Comparison of ENCODE assay signal across 11 mouse cellular contexts in genomic region chr11:54775628-54776366, GRCm38 (mm10). TPM values are rescaled to one million over a fixed set of nuclear protein-coding genes. Genes with fewer than 3 reads are reported as not detected.
DNase-seq lines count a peak whose midpoint lies in the region; ATAC-seq and TF ChIP-seq lines count a peak whose summit lies in the region.
"Had no signal": no experiment of that assay in that cellular context is flagged by ENCODE, and none has a peak within 500 bp of the region (broad histone marks: within the 10 kb centered on the region; RNA-seq: fewer than 3 reads in every experiment).

No protein-coding gene starts in this region.

- TF ChIP-seq POLR2A in MEL (IDR thresholded peaks at IDR 0.05; ENCODE audit: control insufficient read depth in 1 of 2, insufficient read depth in 1 of 2, low read depth in 1 of 2, low read length in 2 of 2, poor library complexity in 1 of 2): peak in 1 of 2 experiments; percentile 8; a peak in 1 of 4 replicates

- TF ChIP-seq RAD21 in MEL (IDR thresholded peaks at IDR 0.05; ENCODE audit: low read depth, low read length): no peak

- H3K36me3 ChIP-seq in kidney, postnatal 0 days (ENCODE audit: insufficient read depth, low read length): no peaks in the 10 kb centered on the region
- H3K36me3 ChIP-seq in MEL (ENCODE audit: control insufficient read depth in 1 of 2, insufficient read depth in 2 of 2, low read length in 2 of 2): peaks cover 0 to 72% of the 10 kb centered on the region in 2 experiments; a peak in 2 of 4 replicates
- no peaks in the 10 kb centered on the region for H3K36me3 ChIP-seq in liver, embryonic 15.5 days (replicated peaks)

- ATAC-seq in kidney, postnatal 0 days (replicated peaks; ENCODE audit: low FRiP score, low read depth): no peak
- no peak for ATAC-seq in liver, embryonic 15.5 days (ENCODE audit: insufficient read depth)
- ATAC-seq in erythroblast, adult 5-6 weeks (replicated peaks; ENCODE audit: low FRiP score, poor library complexity, severe bottlenecking): no peak

- peak; percentile 90 to 93 for TF ChIP-seq EP300 in MEL (IDR thresholded peaks at IDR 0.05; ENCODE audit: low read depth in 1 of 2, low read length in 2 of 2)

- no peak overlapping the region for H3K9ac ChIP-seq in kidney, postnatal 0 days (ENCODE audit: low read depth, low read length)
- H3K9ac ChIP-seq in MEL (ENCODE audit: control insufficient read depth, low read depth, low read length, poor library complexity, severe bottlenecking): peak overlapping the region; percentile 76
- no peak overlapping the region for H3K9ac ChIP-seq in liver, embryonic 15.5 days

- peaks cover 11% of the 10 kb centered on the region for H3K4me1 ChIP-seq in kidney, postnatal 0 days (replicated peaks; ENCODE audit: insufficient read depth, low read length)
- H3K4me1 ChIP-seq in MEL (ENCODE audit: control insufficient read depth in 1 of 2, insufficient read depth in 2 of 2, low read length in 2 of 2): peaks cover 39 to 53% of the 10 kb centered on the region in 2 experiments
- peaks cover 29% of the 10 kb centered on the region for H3K4me1 ChIP-seq in brown adipose tissue, adult 24 weeks (ENCODE audit: control insufficient read depth, insufficient read depth, insufficient read length, low read length)
- peaks cover 47% of the 10 kb centered on the region for H3K4me1 ChIP-seq in liver, embryonic 15.5 days (replicated peaks)

- H3K27me3 ChIP-seq in kidney, postnatal 0 days (ENCODE audit: insufficient read depth, low read length): no peaks in the 10 kb centered on the region
- H3K27me3 ChIP-seq in MEL (ENCODE audit: control insufficient read depth in 1 of 2, insufficient read depth in 2 of 2, low read length in 2 of 2): no peaks in the 10 kb centered on the region
- H3K27me3 ChIP-seq in liver, embryonic 15.5 days: no peaks in the 10 kb centered on the region

- no peak overlapping the region for H3K4me3 ChIP-seq in kidney, postnatal 0 days (replicated peaks; ENCODE audit: low read depth, low read length)
- H3K4me3 ChIP-seq in MEL (ENCODE audit: control insufficient read depth in 1 of 2, insufficient read depth in 1 of 2, low read depth in 2 of 2, low read length in 2 of 2): peak overlapping the region; percentile 53 to 66
- no peak overlapping the region for H3K4me3 ChIP-seq in brown adipose tissue, adult 24 weeks (ENCODE audit: insufficient read depth, low read depth, low read length)
- no peak overlapping the region for H3K4me3 ChIP-seq in liver, embryonic 15.5 days (replicated peaks)
- H3K4me3 ChIP-seq: erythroblast, embryonic 14.5 days; midbrain, embryonic 10.5 days had no signal

- TF ChIP-seq CTCF in kidney, postnatal 0 days (IDR thresholded peaks at IDR 0.05; ENCODE audit: low read depth): no peak
- no peak for TF ChIP-seq CTCF in MEL (IDR thresholded peaks at IDR 0.05 in 2 of 3, conservative IDR thresholded peaks at IDR 0.05 in 1 of 3; ENCODE audit: control insufficient read depth in 1 of 3, insufficient read depth in 1 of 3, low read depth in 2 of 3, low read length in 3 of 3, poor library complexity in 1 of 3, severe bottlenecking in 1 of 3)

- peak; percentile 37 for DNase-seq in kidney, postnatal 0 days (ENCODE audit: low spot score)
- DNase-seq in kidney, adult 8-10 months: no peak
- peak; percentile 82 for DNase-seq in MEL (ENCODE audit: low read depth, low spot score)
- no peak for DNase-seq in right cerebral cortex, postnatal 10 days (ENCODE audit: low spot score in 2 of 2)
- DNase-seq in adrenal gland, adult 8-10 months: no peak
- DNase-seq: layer of hippocampus, adult 9-11 months had no signal

- no peaks in the 10 kb centered on the region for H3K9me3 ChIP-seq in kidney, postnatal 0 days (replicated peaks; ENCODE audit: low read length)
- H3K9me3 ChIP-seq in MEL (replicated peaks; ENCODE audit: insufficient read depth, low read length): no peaks in the 10 kb centered on the region
- H3K9me3 ChIP-seq in liver, embryonic 15.5 days (replicated peaks): no peaks in the 10 kb centered on the region
- H3K9me3 ChIP-seq: midbrain, embryonic 10.5 days had no signal

- peak overlapping the region; percentile 51 for H3K27ac ChIP-seq in kidney, postnatal 0 days
- H3K27ac ChIP-seq in MEL (ENCODE audit: control insufficient read depth, low read depth, low read length): peak overlapping the region; percentile 96
- peak overlapping the region; percentile 72 for H3K27ac ChIP-seq in brown adipose tissue, adult 24 weeks (replicated peaks; ENCODE audit: low read depth, low read length)
- peak overlapping the region; percentile 58 for H3K27ac ChIP-seq in liver, embryonic 15.5 days (replicated peaks)
- H3K27ac ChIP-seq: midbrain, embryonic 10.5 days had no signal

- H3K79me2 ChIP-seq in MEL (ENCODE audit: control insufficient read depth, insufficient read depth, low read length, poor library complexity): peaks cover 17% of the 10 kb centered on the region

- 65% methylated on average over 4 of the region's 4 CpGs for WGBS in kidney, postnatal 0 days
- 30% methylated on average over 4 of the region's 4 CpGs for WGBS in liver, embryonic 15.5 days (ENCODE audit: insufficient replicate concordance)

- no peak overlapping the region for H3K4me2 ChIP-seq in kidney, postnatal 0 days (ENCODE audit: low read length)
- H3K4me2 ChIP-seq in liver, embryonic 15.5 days: peak overlapping the region; percentile 27

TF ChIP-seq in MEL, 35 proteins besides CTCF, POLR2A, EP300 and RAD21:
- TF ChIP-seq GATA1 (IDR thresholded peaks at IDR 0.05; ENCODE audit: low read depth, low read length): peak; percentile 91
- TF ChIP-seq MYB (IDR thresholded peaks at IDR 0.05; ENCODE audit: low read depth, low read length): 0 out of 2 replicates have a peak, but pooled peaks have one; percentile 37
- TF ChIP-seq USF1 (IDR thresholded peaks at IDR 0.05; ENCODE audit: low read depth, low read length): no peak
- peak; percentile 52; the same call in 1 of the 2 replicates for TF ChIP-seq BHLHE40 (IDR thresholded peaks at IDR 0.05; ENCODE audit: borderline replicate concordance, low read depth, low read length)
- TF ChIP-seq SIN3A (IDR thresholded peaks at IDR 0.05; ENCODE audit: low read length): peak; percentile 69
- TF ChIP-seq MAX (IDR thresholded peaks at IDR 0.05; ENCODE audit: low read length): peak; percentile 80
- peak; percentile 76; the same call in 1 of the 2 replicates for TF ChIP-seq MYC (IDR thresholded peaks at IDR 0.05; ENCODE audit: low read depth, low read length)
- TF ChIP-seq TBP (IDR thresholded peaks at IDR 0.05; ENCODE audit: low read depth, low read length): peak; percentile 47; the same call in 1 of the 2 replicates
- TF ChIP-seq POLR2AphosphoS2 (IDR thresholded peaks at IDR 0.05; ENCODE audit: low read length): peak; percentile 48; the same call in 1 of the 2 replicates
- TF ChIP-seq ELF1 (IDR thresholded peaks at IDR 0.05; ENCODE audit: low read depth, low read length): peak; percentile 25; the same call in 1 of the 2 replicates
- no peak for TF ChIP-seq POLR2AphosphoS5 (IDR thresholded peaks at IDR 0.05; ENCODE audit: borderline replicate concordance, low read depth, low read length)
- no peak for TF ChIP-seq ZC3H11A (IDR thresholded peaks at IDR 0.05; ENCODE audit: low read depth, low read length)
- peak; percentile 90 for TF ChIP-seq TCF12 (IDR thresholded peaks at IDR 0.05; ENCODE audit: low read depth, low read length)
- TF ChIP-seq TAL1 (IDR thresholded peaks at IDR 0.05; ENCODE audit: low read length): peak; percentile 70
- TF ChIP-seq CHD2 (IDR thresholded peaks at IDR 0.05; ENCODE audit: low read length): no peak
- peak; percentile 82 for TF ChIP-seq HCFC1 (IDR thresholded peaks at IDR 0.05; ENCODE audit: low read depth, low read length)
- peak; percentile 82 for TF ChIP-seq ETS1 (IDR thresholded peaks at IDR 0.05; ENCODE audit: low read depth, low read length)
- TF ChIP-seq ZMIZ1 (IDR thresholded peaks at IDR 0.05; ENCODE audit: low read depth, low read length): 0 out of 2 replicates have a peak, but pooled peaks have one; percentile 41
- peak; percentile 83; the same call in 1 of the 2 replicates for TF ChIP-seq MAZ (IDR thresholded peaks at IDR 0.05; ENCODE audit: low read depth, low read length)
- peak; percentile 88 for TF ChIP-seq MXI1 (IDR thresholded peaks at IDR 0.05; ENCODE audit: low read depth, low read length)
- TF ChIP-seq RCOR1 (IDR thresholded peaks at IDR 0.05; ENCODE audit: low read depth, low read length): peak; percentile 77

RNA-seq across cellular contexts. Expression of gene Cdc42se2, which starts 11.7 kb away (rescaled TPM):
- 64.3 and 72.7 TPM in 2 replicates for polyA plus RNA-seq in kidney, postnatal 0 days (2015; fragmentation: Nextera tagmentation; extraction: Ambion mirVana)
- total RNA-seq in MEL (2012; rRNA removed): 31.4 and 33.4 TPM in 2 replicates
- 10 to 100 TPM; 30.1 to 47.4 TPM for polyA plus RNA-seq in MEL (2012; ENCODE audit: insufficient read depth in 1 of 2, insufficient read length in 2 of 2, low read depth in 1 of 2, low replicate concordance in 2 of 2, missing spikeins in 1 of 2)
- 11.8 and 18.7 TPM in 2 replicates for polyA plus RNA-seq in brown adipose tissue, adult 24 weeks (2012; ENCODE audit: insufficient read depth, insufficient read length, missing spikeins)
- 17.2 and 18.0 TPM in 2 replicates for polyA plus RNA-seq in liver, embryonic 15.5 days (2015; fragmentation: Nextera tagmentation; extraction: Ambion mirVana)
- total RNA-seq in erythroblast, adult 5-6 weeks (2015; ENCODE audit: low replicate concordance): 7.9 and 22.7 TPM in 2 replicates
- 14.9 and 16.5 TPM in 2 replicates for total RNA-seq in erythroblast, adult 5-6 weeks (2017; ENCODE audit: low replicate concordance)
- total RNA-seq in adrenal gland, adult 8-10 months (2022): 10 to 100 TPM; 23.7 to 33.0 (median 28.7) TPM

Comparison
In these comparisons a context has a peak if more than half of its experiments do, and no peak if none do; other contexts are left out.
1. DNase-seq: peak in kidney, postnatal 0 days (single experiment) and MEL (single experiment); none in kidney, adult 8-10 months (0 of 2), right cerebral cortex, postnatal 10 days (0 of 2) and adrenal gland, adult 8-10 months (single experiment).
2. H3K4me3 ChIP-seq: peak in MEL (2 of 2); none in kidney, postnatal 0 days (single experiment), brown adipose tissue, adult 24 weeks (single experiment) and liver, embryonic 15.5 days (single experiment).
3. Peak in every context shown above with its lines, with median percentiles within 50 percentile points of each other: H3K27ac ChIP-seq.